Mouse (Mus musculus) CH12.LX (cell line): ENCODE results near the gene Hpse2. TPM values are rescaled to one million over a fixed set of nuclear protein-coding genes. Genes with fewer than 3 reads are reported as not detected.

ENCODE experiments used
- DNase-seq: peaks from one replicate; pipeline ENCODE4 v3.0.0-alpha.2; 2013; ENCODE audit errors: extremely low read depth
- H3K27ac ChIP-seq: 2 replicates; pipeline ENCODE4 v1.5.1; 2012; ENCODE audit warnings: low read depth, mild to moderate bottlenecking, control low read depth, moderate library complexity; ENCODE audit not compliant: insufficient read depth
- H3K27me3 ChIP-seq: replicated peaks from 2 replicates; pipeline ENCODE3; 2012; ENCODE audit warnings: inconsistent platforms
- H3K36me3 ChIP-seq, 2 experiments: replicated peaks in 1 of 2; 2 replicates each; pipeline versions ENCODE3 to v1.6.1; 2012; ENCODE audit warnings: inconsistent platforms in 1 of 2, low read length in 1 of 2, mild to moderate bottlenecking in 1 of 2, mixed read lengths in 1 of 2, moderate library complexity in 1 of 2; ENCODE audit not compliant: control insufficient read depth in 1 of 2, insufficient read depth in 1 of 2
- H3K4me1 ChIP-seq, 2 experiments: 2 replicates each; pipeline ENCODE4 v1.6.1; 2012; ENCODE audit warnings: inconsistent platforms in 1 of 2, moderate library complexity in 1 of 2; ENCODE audit not compliant: insufficient read depth in 2 of 2, control insufficient read depth in 1 of 2
- H3K4me2 ChIP-seq: 2 replicates; pipeline ENCODE4 v1.6.1; 2012; ENCODE audit warnings: low read depth, mild to moderate bottlenecking, control low read depth; ENCODE audit not compliant: poor library complexity, insufficient read depth, severe bottlenecking
- H3K4me3 ChIP-seq, 3 experiments: fragments of 150-350 bp in 1 of 3; sonication (generic) in 1 of 3; replicated peaks in 1 of 3; 2 replicates each; pipeline versions ENCODE3 to v1.5.1; 2011 to 2012; ENCODE audit warnings: low read depth in 2 of 3, low read length in 2 of 3, mild to moderate bottlenecking in 2 of 3, moderate library complexity in 2 of 3, control low read depth in 1 of 3, improper control_type of control experiment in 1 of 3, inconsistent platforms in 1 of 3, mixed read lengths in 1 of 3; ENCODE audit not compliant: poor library complexity in 1 of 3
- H3K79me2 ChIP-seq: replicated peaks from 2 replicates; pipeline ENCODE4 v1.6.1; 2012; ENCODE audit warnings: mild to moderate bottlenecking, moderate library complexity; ENCODE audit not compliant: control insufficient read depth, poor library complexity, insufficient read depth, severe bottlenecking; ENCODE audit errors: extremely low read depth
- H3K9ac ChIP-seq: 2 replicates; pipeline ENCODE4 v1.6.1; 2012; ENCODE audit warnings: low read depth, mild to moderate bottlenecking, control low read depth, moderate library complexity; ENCODE audit not compliant: insufficient read depth
- H3K9me3 ChIP-seq: replicated peaks from 2 replicates; pipeline ENCODE3; 2012; ENCODE audit warnings: low read length, inconsistent platforms, mixed read lengths
- BHLHE40 ChIP-seq: IDR thresholded peaks from 2 replicates; pipeline ENCODE4 v1.6.1; 2011; ENCODE audit warnings: mild to moderate bottlenecking, low read depth, low read length, improper control_type of control experiment
- CHD1 ChIP-seq: IDR thresholded peaks from 2 replicates; pipeline ENCODE4 v1.6.1; 2012; ENCODE audit warnings: low read depth, low read length, improper control_type of control experiment, inconsistent platforms
- CHD2 ChIP-seq: IDR thresholded peaks from 2 replicates; pipeline ENCODE4 v1.6.1; 2011; ENCODE audit warnings: low read length, improper control_type of control experiment
- CTCF ChIP-seq, 2 experiments: IDR thresholded peaks in 1 of 2; conservative IDR thresholded peaks in 1 of 2; 2 replicates each; pipeline ENCODE4 v1.5.1; 2011 to 2012; ENCODE audit warnings: low read depth in 2 of 2, low read length in 2 of 2, improper control_type of control experiment in 1 of 2, inconsistent platforms in 1 of 2, mild to moderate bottlenecking in 1 of 2, moderate library complexity in 1 of 2
- E2F4 ChIP-seq: IDR thresholded peaks from 2 replicates; pipeline ENCODE4 v1.6.1; 2011; ENCODE audit warnings: low read depth, low read length, improper control_type of control experiment; ENCODE audit not compliant: insufficient replicate concordance
- EP300 ChIP-seq: IDR thresholded peaks from 2 replicates; pipeline ENCODE4 v1.6.1; 2011; ENCODE audit warnings: low read length, improper control_type of control experiment
- ETS1 ChIP-seq: conservative IDR thresholded peaks from 2 replicates; pipeline ENCODE4 v1.6.1; 2012; ENCODE audit warnings: low read depth, mild to moderate bottlenecking, inconsistent platforms, low read length, improper control_type of control experiment, moderate library complexity
- GABPA ChIP-seq: IDR thresholded peaks from 2 replicates; pipeline ENCODE4 v1.6.1; 2012; ENCODE audit warnings: low read depth, low read length, improper control_type of control experiment, inconsistent platforms; ENCODE audit not compliant: insufficient replicate concordance
- HCFC1 ChIP-seq: IDR thresholded peaks from 2 replicates; pipeline ENCODE4 v1.6.1; 2012; ENCODE audit warnings: low read depth, mild to moderate bottlenecking, inconsistent platforms, low read length, improper control_type of control experiment
- IRF4 ChIP-seq: IDR thresholded peaks from 2 replicates; pipeline ENCODE4 v1.6.1; 2014; ENCODE audit warnings: low read depth, mild to moderate bottlenecking, inconsistent platforms, low read length, improper control_type of control experiment
- JUN ChIP-seq: IDR thresholded peaks from 2 replicates; pipeline ENCODE4 v1.6.1; 2011; ENCODE audit warnings: low read depth, mild to moderate bottlenecking, low read length, improper control_type of control experiment, moderate library complexity; ENCODE audit not compliant: insufficient read depth
- JUND ChIP-seq: conservative IDR thresholded peaks from 2 replicates; pipeline ENCODE4 v1.6.1; 2011; ENCODE audit warnings: low read depth, low read length, improper control_type of control experiment
- MAFK ChIP-seq: IDR thresholded peaks from 2 replicates; pipeline ENCODE4 v1.6.1; 2011; ENCODE audit warnings: low read length, improper control_type of control experiment; ENCODE audit not compliant: insufficient replicate concordance
- MAX ChIP-seq: IDR thresholded peaks from 2 replicates; pipeline ENCODE4 v1.6.1; 2011; ENCODE audit warnings: low read length, improper control_type of control experiment
- MAZ ChIP-seq: IDR thresholded peaks from 2 replicates; pipeline ENCODE4 v1.6.1; 2012; ENCODE audit warnings: low read depth, mild to moderate bottlenecking, inconsistent platforms, low read length, improper control_type of control experiment, moderate library complexity
- MXI1 ChIP-seq: IDR thresholded peaks from 2 replicates; pipeline ENCODE4 v1.6.1; 2011; ENCODE audit warnings: mild to moderate bottlenecking, low read depth, low read length, improper control_type of control experiment
- MYC ChIP-seq: IDR thresholded peaks from 2 replicates; pipeline ENCODE4 v1.6.1; 2011; ENCODE audit warnings: low read depth, mild to moderate bottlenecking, improper control_type of control experiment, low read length
- NELFE ChIP-seq: IDR thresholded peaks from 2 replicates; pipeline ENCODE4 v1.6.1; 2011; ENCODE audit warnings: low read depth, low read length, improper control_type of control experiment
- NRF1 ChIP-seq: IDR thresholded peaks from 2 replicates; pipeline ENCODE4 v1.6.1; 2014; ENCODE audit warnings: low read depth, mild to moderate bottlenecking, inconsistent platforms, low read length, improper control_type of control experiment, moderate library complexity
- PAX5 ChIP-seq: IDR thresholded peaks from 2 replicates; pipeline ENCODE4 v1.6.1; 2012; ENCODE audit warnings: low read length, inconsistent platforms, mixed read lengths
- POLR2A ChIP-seq: IDR thresholded peaks from 2 replicates; pipeline ENCODE4 v1.6.1; 2011; ENCODE audit warnings: low read depth, mild to moderate bottlenecking, improper control_type of control experiment, low read length
- POLR2AphosphoS2 ChIP-seq: IDR thresholded peaks from 2 replicates; pipeline ENCODE4 v1.6.1; 2011; ENCODE audit warnings: low read depth, low read length, improper control_type of control experiment
- RAD21 ChIP-seq: IDR thresholded peaks from 2 replicates; pipeline ENCODE4 v1.6.1; 2011; ENCODE audit warnings: low read depth, mild to moderate bottlenecking, low read length, improper control_type of control experiment, moderate library complexity
- RCOR1 ChIP-seq: conservative IDR thresholded peaks from 2 replicates; pipeline ENCODE4 v1.6.1; 2012; ENCODE audit warnings: low read depth, mild to moderate bottlenecking, inconsistent platforms, low read length, improper control_type of control experiment
- SIN3A ChIP-seq: IDR thresholded peaks from 2 replicates; pipeline ENCODE4 v1.6.1; 2012; ENCODE audit warnings: low read length, improper control_type of control experiment, inconsistent platforms
- SMC3 ChIP-seq: IDR thresholded peaks from 2 replicates; pipeline ENCODE4 v1.6.1; 2011; ENCODE audit warnings: low read depth, low read length, improper control_type of control experiment
- TBP ChIP-seq: conservative IDR thresholded peaks from 2 replicates; pipeline ENCODE4 v1.6.1; 2011; ENCODE audit warnings: low read depth, low read length, improper control_type of control experiment
- TCF12 ChIP-seq: IDR thresholded peaks from 2 replicates; pipeline ENCODE4 v1.6.1; 2014; ENCODE audit warnings: low read depth, mild to moderate bottlenecking, inconsistent platforms, low read length, improper control_type of control experiment
- UBTF ChIP-seq: IDR thresholded peaks from 2 replicates; pipeline ENCODE4 v1.6.1; 2012; ENCODE audit warnings: low read depth, mild to moderate bottlenecking, inconsistent platforms, low read length, improper control_type of control experiment, moderate library complexity
- ZC3H11A ChIP-seq: IDR thresholded peaks from 2 replicates; pipeline ENCODE4 v1.6.1; 2012; ENCODE audit warnings: low read depth, mild to moderate bottlenecking, inconsistent platforms, low read length, improper control_type of control experiment
- ZKSCAN1 ChIP-seq: IDR thresholded peaks from 2 replicates; pipeline ENCODE4 v1.6.1; 2012; ENCODE audit warnings: low read depth, inconsistent platforms, low read length, improper control_type of control experiment, borderline replicate concordance
- ZMIZ1 ChIP-seq: IDR thresholded peaks from 2 replicates; pipeline ENCODE4 v1.6.1; 2012; ENCODE audit warnings: low read depth, mild to moderate bottlenecking, inconsistent platforms, low read length, improper control_type of control experiment
- ZNF384 ChIP-seq: IDR thresholded peaks from 2 replicates; pipeline ENCODE4 v1.6.1; 2012; ENCODE audit warnings: low read depth, low read length, improper control_type of control experiment, inconsistent platforms
- dilution Hi-C: fragments of 300-500 bp; cut with MboI; formaldehyde crosslinking; loops from 2 replicates; pipeline ENCODE4 v1.14.3; 2020; ENCODE audit warnings: low sequenced_read_pairs; ENCODE audit not compliant: extremely low pct_unique_long_range_greater_than_20kb, extremely low pct_ligation_motif_present
- in situ Hi-C: fragments of 300-500 bp; cut with MboI; formaldehyde crosslinking; loops from 3 replicates; pipeline ENCODE4 v1.14.3; 2019; ENCODE audit warnings: low sequenced_read_pairs, low pct_ligation_motif_present, low pct_unique_long_range_greater_than_20kb, mixed read lengths
- polyA plus RNA-seq: library from polyadenylated mRNA; unstranded; fragments of >175 nt; gene quantifications from 2 replicates; pipeline ENCODE4 v1.2.1, GENCODE M21; 2012; ENCODE audit warnings: low read depth; ENCODE audit not compliant: insufficient read length
- total RNA-seq, 2 experiments: library from RNA; depleted of rRNA; stranded (reverse); fragments of 300-350 nt in 1 of 2; fragments of >200 nt in 1 of 2; gene quantifications; 2 replicates each; pipeline ENCODE4 v1.2.3; 2012 to 2014

Gene Hpse2
- total and polyA plus RNA-seq, 3 experiments = not detected

GRCm38 (mm10) chr19:42929702-42930101 is 458.5 kb downstream of the Hpse2 start:
- no peak for DNase-seq
- H3K27me3 ChIP-seq = no peaks in the 10 kb centered on the region
- H3K79me2 ChIP-seq = no peaks in the 10 kb centered on the region
- no peaks in the 10 kb centered on the region for H3K36me3 ChIP-seq
- in situ Hi-C loops (no loop called here), dilution Hi-C loops (no loop called here)
- no peak overlapping the region for H3K27ac ChIP-seq
- H3K4me3 ChIP-seq = no peak overlapping the region
- TF ChIP-seq JUN (no peak), TBP (no peak), POLR2AphosphoS2 (no peak), MYC (no peak), SIN3A (no peak), NRF1 (no peak), TCF12 (no peak), ZNF384 (no peak), JUND (no peak), POLR2A (no peak), ZC3H11A (no peak)
- H3K9me3 ChIP-seq = no peaks in the 10 kb centered on the region
- H3K4me1 ChIP-seq = peaks cover 0 to 21% of the 10 kb centered on the region in 2 experiments; a peak in 2 of 4 replicates
- no peak overlapping the region for H3K4me2 ChIP-seq
- H3K9ac ChIP-seq = no peak overlapping the region

GRCm38 (mm10) chr19:42928271-42928670 is 459.9 kb downstream of the Hpse2 start:
- peak; percentile 27 for DNase-seq
- Histone ChIP-seq H3K4me3 (no peak overlapping the region), H3K9me3 (no peaks in the 10 kb centered on the region), H3K27ac (no peak overlapping the region), H3K27me3 (no peaks in the 10 kb centered on the region), H3K36me3 (no peaks in the 10 kb centered on the region), H3K9ac (no peak overlapping the region), H3K4me2 (no peak overlapping the region), H3K4me1 (peaks cover 0 to 21% of the 10 kb centered on the region in 2 experiments; a peak in 2 of 4 replicates), H3K79me2 (no peaks in the 10 kb centered on the region)
- in situ Hi-C loops = no loop called here
- dilution Hi-C loops = no loop called here
- no peak for TF ChIP-seq ZMIZ1
- no peak for TF ChIP-seq SIN3A
- no peak for TF ChIP-seq UBTF
- TF ChIP-seq POLR2AphosphoS2 = no peak
- no peak for TF ChIP-seq ZNF384
- TF ChIP-seq TBP = no peak
- no peak for TF ChIP-seq GABPA
- TF ChIP-seq TCF12 = no peak
- no peak for TF ChIP-seq MXI1
- no peak for TF ChIP-seq CHD1
- no peak for TF ChIP-seq HCFC1
- TF ChIP-seq RCOR1 = no peak
- TF ChIP-seq PAX5 = no peak
- TF ChIP-seq CTCF (conservative IDR thresholded peaks at IDR 0.05 in 1 of 2, IDR thresholded peaks at IDR 0.05 in 1 of 2; ENCODE audit: low read depth in 2 of 2, low read length in 2 of 2) = no peak
- TF ChIP-seq E2F4 = no peak
- TF ChIP-seq ZKSCAN1 = no peak
- no peak for TF ChIP-seq ZC3H11A
- TF ChIP-seq MAFK = 0 out of 2 replicates have a peak, but pooled peaks have one; percentile 20
- peak; percentile 70 for TF ChIP-seq EP300
- no peak for TF ChIP-seq MAZ
- peak; percentile 51 for TF ChIP-seq BHLHE40
- no peak for TF ChIP-seq RAD21
- TF ChIP-seq JUND = peak; percentile 58; the same call in 1 of the 2 replicates
- no peak for TF ChIP-seq CHD2
- no peak for TF ChIP-seq NELFE
- TF ChIP-seq SMC3 = no peak
- TF ChIP-seq MYC = no peak
- TF ChIP-seq MAX = no peak
- no peak for TF ChIP-seq IRF4
- TF ChIP-seq NRF1 = no peak
- TF ChIP-seq JUN = peak; percentile 49; the same call in 1 of the 2 replicates
- TF ChIP-seq ETS1 = peak; percentile 66
